Mouse (Mus musculus) embryonic facial prominence, embryonic 13.5 days (tissue): ENCODE measurements at regions not wholly inside any gene's neighbourhood (a gene's known extent, or its start where the extent isn't known, plus 50 kb on each side); places are given as distances from the start of the nearest gene placed in this dataset.

Experiments
- ATAC-seq: fragments of 200-750 bp; cut with Nextera tagmentation; 2 replicates; pipeline ENCODE4 v1.8.0; 2017; ENCODE audit warnings: low read depth; ENCODE audit not compliant: insufficient number of reproducible peaks, insufficient read depth, low FRiP score, low TSS enrichment
- H3K27ac ChIP-seq: fragments of 300-500 bp; sonication (generic); 2 replicates; pipeline ENCODE4 v1.5.1; 2015; ENCODE audit warnings: moderate library complexity, mild to moderate bottlenecking, inconsistent platforms
- H3K27me3 ChIP-seq: fragments of 300-500 bp; sonication (generic); 2 replicates; pipeline ENCODE4 v1.6.1; 2015; ENCODE audit warnings: mild to moderate bottlenecking, inconsistent platforms
- H3K36me3 ChIP-seq: fragments of 300-500 bp; sonication (generic); 2 replicates; pipeline ENCODE4 v1.6.1; 2015; ENCODE audit warnings: mild to moderate bottlenecking, inconsistent platforms
- H3K4me1 ChIP-seq: fragments of 300-500 bp; sonication (generic); 2 replicates; pipeline ENCODE4 v1.6.1; 2015; ENCODE audit warnings: inconsistent platforms
- H3K4me2 ChIP-seq: fragments of 300-500 bp; sonication (generic); 2 replicates; pipeline ENCODE4 v1.6.1; 2015; ENCODE audit warnings: moderate library complexity, mild to moderate bottlenecking, inconsistent platforms
- H3K4me3 ChIP-seq: fragments of 300-500 bp; sonication (generic); 2 replicates; pipeline ENCODE4 v1.5.1; 2015; ENCODE audit warnings: mild to moderate bottlenecking, inconsistent platforms
- H3K9ac ChIP-seq: fragments of 300-500 bp; sonication (generic); 2 replicates; pipeline ENCODE4 v1.6.1; 2015; ENCODE audit warnings: mild to moderate bottlenecking, inconsistent platforms
- H3K9me3 ChIP-seq: fragments of 300-500 bp; sonication (generic); 2 replicates; pipeline ENCODE4 v1.6.1; 2016; ENCODE audit warnings: inconsistent platforms
- WGBS: fragments of 180-500 bp; shearing (Covaris S2); methylation state at CpG from one replicate; pipeline ENCODE4 v1.1.7; 2015; ENCODE audit warnings: mixed read lengths; 5-methylcytosine and 5-hydroxymethylcytosine counted together

DNA sequence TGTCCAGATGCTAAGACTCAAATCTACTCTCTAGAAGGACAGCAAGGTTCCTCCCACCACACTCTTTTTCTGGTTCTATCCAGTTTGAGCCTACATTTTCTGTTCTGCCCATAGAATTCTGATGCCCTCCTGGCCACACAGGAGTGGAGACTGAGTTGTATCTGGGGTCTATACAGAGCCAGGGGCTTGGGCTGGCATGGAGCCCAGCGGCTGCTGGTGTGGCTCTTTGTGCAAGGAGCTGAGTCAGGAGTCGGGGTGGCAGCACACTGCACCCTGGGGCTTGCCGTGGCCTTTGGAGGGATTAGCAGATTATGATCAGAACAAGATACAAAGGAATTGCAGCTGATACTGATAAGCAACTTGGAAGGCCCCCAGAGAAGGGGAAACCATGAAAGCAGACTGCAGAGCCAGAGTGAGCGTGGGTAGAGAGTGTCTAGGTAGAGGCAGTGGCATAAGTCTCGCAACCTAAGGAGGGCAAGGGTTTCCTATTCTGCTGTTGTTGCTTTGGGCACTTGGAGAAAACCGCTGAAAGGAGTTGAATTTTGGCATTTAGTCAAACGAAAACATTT lies 348.5 kb downstream of the Pik3r1 start:
- 67% methylated on average over 7 of the region's 7 CpGs for WGBS
- Histone ChIP-seq H3K4me2 (no peak overlapping the region), H3K4me1 (peaks cover 8% of the 10 kb centered on the region), H3K9ac (no peak overlapping the region), H3K27ac (no peak overlapping the region), H3K4me3 (no peak overlapping the region), H3K36me3 (no peaks in the 10 kb centered on the region), H3K9me3 (no peaks in the 10 kb centered on the region), H3K27me3 (no peaks in the 10 kb centered on the region)
- no peak for ATAC-seq

DNA sequence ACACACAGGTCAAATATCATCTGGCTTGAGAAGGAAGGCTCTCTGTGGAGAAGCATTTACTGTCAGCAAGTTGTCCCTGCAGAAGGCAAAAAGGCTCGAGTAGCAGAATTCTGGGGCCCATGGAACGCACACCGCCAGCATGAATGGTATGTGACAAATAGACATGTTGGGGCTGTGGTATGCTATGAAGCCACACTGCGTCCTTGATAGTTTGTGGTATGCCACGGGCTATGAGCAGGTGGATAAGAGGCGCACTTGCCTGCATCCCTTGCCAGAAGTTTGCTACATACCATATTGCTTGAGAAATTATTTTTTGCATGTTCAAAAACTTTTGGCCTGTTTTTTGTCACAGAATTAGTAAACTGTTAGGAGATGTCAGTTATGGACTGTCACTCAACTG lies 349.7 kb downstream of the Pik3r1 start:
- Histone ChIP-seq H3K27ac (no peak overlapping the region), H3K9me3 (no peaks in the 10 kb centered on the region), H3K4me1 (peaks cover 8% of the 10 kb centered on the region), H3K36me3 (no peaks in the 10 kb centered on the region), H3K4me3 (no peak overlapping the region), H3K4me2 (no peak overlapping the region), H3K27me3 (no peaks in the 10 kb centered on the region), H3K9ac (no peak overlapping the region)
- WGBS, result 80% methylated on average over 6 of the region's 6 CpGs
- no peak for ATAC-seq

GRCm38 (mm10) chr13:101408885-101409284 lies 359.1 kb downstream of the Pik3r1 start:
- WGBS, result 73% methylated on average over 4 of the region's 4 CpGs
- no peak overlapping the region for H3K27ac ChIP-seq
- H3K4me2 ChIP-seq, result no peak overlapping the region
- ATAC-seq, result no peak
- H3K36me3 ChIP-seq, result no peaks in the 10 kb centered on the region
- no peaks in the 10 kb centered on the region for H3K27me3 ChIP-seq
- no peaks in the 10 kb centered on the region for H3K4me1 ChIP-seq
- no peak overlapping the region for H3K9ac ChIP-seq
- no peak overlapping the region for H3K4me3 ChIP-seq
- H3K9me3 ChIP-seq, result no peaks in the 10 kb centered on the region

DNA sequence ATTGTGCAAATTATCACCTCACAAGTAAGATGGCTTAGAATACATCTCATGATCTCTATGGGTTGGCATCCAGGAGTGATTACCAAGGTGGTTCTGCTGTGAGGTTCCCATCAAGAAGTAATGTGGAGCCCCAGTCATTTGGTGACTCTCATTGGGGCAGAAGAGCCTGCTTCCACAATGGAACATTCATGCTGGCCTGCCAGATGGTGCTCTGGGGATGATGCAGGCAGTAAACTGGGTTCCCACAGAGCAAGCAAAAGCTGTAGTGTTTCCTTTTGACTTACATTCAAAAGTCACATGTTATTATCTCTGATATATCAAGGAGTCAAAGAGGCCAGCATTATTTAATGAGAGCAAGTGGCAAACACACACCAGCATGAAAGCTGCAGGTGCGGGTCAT lies 360.4 kb downstream of the Pik3r1 start:
- H3K4me2 ChIP-seq, result no peak overlapping the region
- H3K9me3 ChIP-seq, result no peaks in the 10 kb centered on the region
- H3K4me1 ChIP-seq, result no peaks in the 10 kb centered on the region
- no peak for ATAC-seq
- no peak overlapping the region for H3K4me3 ChIP-seq
- no peak overlapping the region for H3K9ac ChIP-seq
- 98% methylated on average over 1 of the region's 1 CpGs for WGBS
- no peaks in the 10 kb centered on the region for H3K36me3 ChIP-seq
- H3K27ac ChIP-seq, result no peak overlapping the region
- no peaks in the 10 kb centered on the region for H3K27me3 ChIP-seq

- 89% methylated on average over 5 of the region's 5 CpGs for WGBS
- H3K4me1 ChIP-seq, result no peaks in the 10 kb centered on the region
- H3K4me3 ChIP-seq, result no peak overlapping the region
- no peak overlapping the region for H3K4me2 ChIP-seq
- no peaks in the 10 kb centered on the region for H3K9me3 ChIP-seq
- H3K27ac ChIP-seq, result no peak overlapping the region
- no peak overlapping the region for H3K9ac ChIP-seq
- H3K27me3 ChIP-seq, result no peaks in the 10 kb centered on the region
- H3K36me3 ChIP-seq, result no peaks in the 10 kb centered on the region
- ATAC-seq, result no peak
These were observed 394.3 kb downstream of the Pik3r1 start for GRCm38 (mm10) chr13:101373581-101374189.

- Histone ChIP-seq H3K9me3 (no peaks in the 10 kb centered on the region), H3K4me1 (no peaks in the 10 kb centered on the region), H3K27ac (no peak overlapping the region), H3K36me3 (no peaks in the 10 kb centered on the region), H3K27me3 (no peaks in the 10 kb centered on the region), H3K9ac (no peak overlapping the region), H3K4me2 (no peak overlapping the region), H3K4me3 (no peak overlapping the region)
- ATAC-seq, result no peak
- WGBS, result 87% methylated on average over 1 of the region's 1 CpGs
These were observed 396.1 kb downstream of the Pik3r1 start for GRCm38 (mm10) chr13:101371906-101372305.

- Histone ChIP-seq H3K27me3 (no peaks in the 10 kb centered on the region), H3K36me3 (no peaks in the 10 kb centered on the region), H3K9ac (no peak overlapping the region), H3K4me2 (no peak overlapping the region), H3K4me1 (no peaks in the 10 kb centered on the region), H3K9me3 (no peaks in the 10 kb centered on the region), H3K27ac (no peak overlapping the region), H3K4me3 (no peak overlapping the region)
- WGBS, result 77% methylated on average over 5 of the region's 5 CpGs
- no peak for ATAC-seq
These were observed 399.8 kb downstream of the Pik3r1 start for GRCm38 (mm10) chr13:101368170-101368569.

- Histone ChIP-seq H3K9ac (no peak overlapping the region), H3K9me3 (no peaks in the 10 kb centered on the region), H3K27me3 (no peaks in the 10 kb centered on the region), H3K4me2 (no peak overlapping the region), H3K36me3 (no peaks in the 10 kb centered on the region), H3K4me3 (no peak overlapping the region), H3K27ac (no peak overlapping the region), H3K4me1 (no peaks in the 10 kb centered on the region)
- no peak for ATAC-seq
- 88% methylated on average over 3 of the region's 3 CpGs for WGBS
These were observed 412.7 kb downstream of the Pik3r1 start for GRCm38 (mm10) chr13:101355363-101355762.

GRCm38 (mm10) chr13:101351123-101351522 lies 416.9 kb downstream of the Pik3r1 start:
- 75% methylated on average over 4 of the region's 4 CpGs for WGBS
- Histone ChIP-seq H3K4me3 (no peak overlapping the region), H3K27ac (no peak overlapping the region), H3K36me3 (no peaks in the 10 kb centered on the region), H3K27me3 (no peaks in the 10 kb centered on the region), H3K9me3 (no peaks in the 10 kb centered on the region), H3K4me2 (no peak overlapping the region), H3K4me1 (no peaks in the 10 kb centered on the region), H3K9ac (no peak overlapping the region)
- ATAC-seq, result no peak

DNA sequence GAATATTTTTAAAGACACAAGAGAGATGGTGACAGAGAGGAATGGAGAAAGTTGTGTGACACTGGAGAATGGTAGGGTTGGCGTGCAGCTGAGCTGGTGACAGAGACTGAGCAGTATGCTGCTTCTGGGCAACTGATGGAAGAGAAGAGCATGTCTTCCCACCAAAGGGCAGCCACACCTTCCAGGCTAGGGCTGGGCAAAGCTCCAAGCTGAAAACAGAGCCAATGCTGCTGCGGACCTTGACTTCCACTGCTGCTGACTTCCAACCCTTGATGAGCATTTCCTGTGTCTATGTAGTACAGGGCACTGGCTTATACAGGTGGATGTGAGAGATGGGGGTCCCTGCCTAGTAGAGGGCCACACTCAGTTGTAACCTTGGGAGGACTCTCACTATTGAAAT lies 418.7 kb downstream of the Pik3r1 start:
- no peak for ATAC-seq
- no peaks in the 10 kb centered on the region for H3K9me3 ChIP-seq
- H3K4me3 ChIP-seq, result no peak overlapping the region
- H3K4me2 ChIP-seq, result no peak overlapping the region
- WGBS, result 84% methylated on average over 2 of the region's 2 CpGs
- no peaks in the 10 kb centered on the region for H3K27me3 ChIP-seq
- no peaks in the 10 kb centered on the region for H3K4me1 ChIP-seq
- no peak overlapping the region for H3K9ac ChIP-seq
- H3K36me3 ChIP-seq, result no peaks in the 10 kb centered on the region
- H3K27ac ChIP-seq, result no peak overlapping the region

- Histone ChIP-seq H3K27ac (no peak overlapping the region), H3K9me3 (no peaks in the 10 kb centered on the region), H3K4me1 (no peaks in the 10 kb centered on the region), H3K4me2 (no peak overlapping the region), H3K9ac (no peak overlapping the region), H3K4me3 (no peak overlapping the region), H3K27me3 (no peaks in the 10 kb centered on the region), H3K36me3 (no peaks in the 10 kb centered on the region)
- ATAC-seq, result no peak
- 83% methylated on average over 3 of the region's 3 CpGs for WGBS
These were observed 429.6 kb downstream of the Pik3r1 start for GRCm38 (mm10) chr13:101338280-101338872.

GRCm38 (mm10) chr13:101318621-101319020 lies 449.4 kb downstream of the Pik3r1 start:
- WGBS, result 85% methylated on average over 4 of the region's 4 CpGs
- Histone ChIP-seq H3K36me3 (no peaks in the 10 kb centered on the region), H3K4me3 (no peak overlapping the region), H3K27ac (no peak overlapping the region), H3K27me3 (no peaks in the 10 kb centered on the region), H3K9ac (no peak overlapping the region), H3K4me1 (no peaks in the 10 kb centered on the region), H3K9me3 (no peaks in the 10 kb centered on the region), H3K4me2 (no peak overlapping the region)
- no peak for ATAC-seq
